Mouse (Mus musculus): ENCODE data around the gene Rbm38. TPM values are rescaled to one million over a fixed set of nuclear protein-coding genes. Genes with fewer than 3 reads are reported as not detected.

The Rbm38 gene
- total RNA-seq, 2 experiments from 2014 or later, result 3.4 to 3.9 TPM

DNA sequence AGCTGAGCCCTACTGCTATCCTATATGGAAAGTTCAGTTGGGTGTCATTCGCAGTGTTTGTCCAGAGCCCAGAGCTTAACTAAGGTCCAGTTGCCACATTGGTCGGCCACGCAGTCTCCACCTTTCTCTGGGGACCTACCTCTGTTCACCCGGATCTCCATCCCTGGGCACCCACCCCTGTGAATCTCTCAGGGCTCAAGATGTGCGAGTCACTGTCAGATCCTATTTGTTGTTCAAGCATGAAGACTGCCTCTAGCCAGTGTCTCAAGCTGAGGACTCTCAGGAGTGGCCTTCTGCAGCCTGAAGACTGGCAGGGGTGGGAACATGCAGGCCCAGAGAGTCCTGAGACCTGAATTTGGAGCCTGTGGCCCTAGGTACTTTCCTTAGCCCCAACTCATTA lies 15.8 kb downstream of the Rbm38 start:
- no peak for DNase-seq (ENCODE audit: low spot score in 2 of 2)

DNA sequence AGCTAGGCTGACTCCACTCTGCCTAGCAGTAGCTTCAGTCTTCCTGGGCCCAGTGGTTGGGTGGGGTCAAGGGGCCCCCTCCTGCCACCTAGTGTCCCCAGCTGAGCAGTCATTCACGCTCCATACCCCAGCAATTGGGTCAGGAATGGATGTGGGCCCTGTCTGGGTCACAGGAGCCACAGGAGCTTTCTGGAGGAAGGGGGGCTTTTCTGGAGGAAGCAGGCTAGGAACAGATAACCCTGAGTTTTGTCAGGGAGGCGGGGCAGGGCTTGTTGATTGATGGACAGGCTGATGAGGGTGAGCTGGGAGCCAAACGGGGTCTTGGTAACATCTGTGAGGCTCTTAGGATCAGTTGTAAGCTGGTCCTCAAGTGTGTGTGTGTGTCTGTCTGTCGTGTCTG lies 16.3 kb downstream of the Rbm38 start:
- no peak for DNase-seq (ENCODE audit: low spot score in 2 of 2)

DNA sequence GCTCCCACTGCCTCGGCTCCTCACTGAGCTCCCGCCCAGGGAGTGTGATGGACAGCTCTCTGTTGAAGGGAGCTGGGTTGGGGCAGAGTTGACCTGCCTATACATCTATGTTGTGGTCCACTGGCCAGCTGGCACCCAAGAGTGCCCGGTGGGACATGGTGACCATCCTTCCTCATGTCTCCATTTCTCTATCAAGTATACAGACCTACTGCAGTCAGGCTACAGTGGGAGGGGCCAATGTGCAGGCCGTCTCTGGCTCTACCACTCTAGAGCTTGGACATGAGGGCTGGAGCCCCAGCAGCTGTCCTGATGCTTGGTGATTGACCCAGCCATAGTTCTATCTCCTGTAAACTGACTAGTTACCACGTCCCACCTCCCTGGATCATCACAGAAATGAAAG lies 17.0 kb downstream of the Rbm38 start:
- DNase-seq (ENCODE audit: low spot score in 2 of 2), result no peak

DNA sequence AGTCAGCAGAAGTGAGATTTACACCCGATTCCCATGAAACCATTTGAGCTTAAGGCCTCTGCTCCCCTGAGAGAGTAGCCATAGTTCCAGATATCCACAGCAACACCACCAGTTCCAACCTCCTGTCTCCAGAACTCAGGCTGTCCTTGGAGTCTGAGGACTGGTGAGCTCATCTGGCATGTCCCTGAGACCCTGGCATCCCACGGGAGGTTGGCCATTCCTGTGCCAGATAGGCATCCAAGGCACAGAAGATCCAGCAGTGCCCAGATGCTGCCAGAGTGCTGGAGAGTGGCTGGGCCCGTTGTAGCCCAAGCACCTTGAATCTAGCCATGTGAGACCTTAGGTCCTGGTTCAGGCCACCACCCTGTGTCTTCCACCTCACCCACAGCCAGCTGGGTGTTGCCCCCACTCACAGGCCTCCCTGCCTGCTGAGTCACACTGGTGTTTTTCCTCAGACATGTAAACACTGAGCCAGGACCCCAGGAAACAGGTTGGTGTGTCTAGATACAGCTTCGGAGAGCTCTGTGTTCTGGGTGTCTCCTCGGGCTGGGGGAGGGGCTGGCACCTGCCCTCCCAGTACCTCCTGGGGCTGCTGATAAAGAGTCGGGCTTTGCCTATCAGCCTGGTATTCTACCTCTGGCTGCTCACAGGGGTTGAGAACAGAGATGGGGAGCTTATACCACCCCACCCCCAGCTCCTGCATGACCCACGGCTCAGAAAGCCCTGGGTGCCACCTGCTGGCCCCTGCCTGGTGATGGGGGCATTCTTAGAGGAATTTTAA lies 17.7 kb downstream of the Rbm38 start:
- no peak for DNase-seq (ENCODE audit: low spot score in 2 of 2)

DNA sequence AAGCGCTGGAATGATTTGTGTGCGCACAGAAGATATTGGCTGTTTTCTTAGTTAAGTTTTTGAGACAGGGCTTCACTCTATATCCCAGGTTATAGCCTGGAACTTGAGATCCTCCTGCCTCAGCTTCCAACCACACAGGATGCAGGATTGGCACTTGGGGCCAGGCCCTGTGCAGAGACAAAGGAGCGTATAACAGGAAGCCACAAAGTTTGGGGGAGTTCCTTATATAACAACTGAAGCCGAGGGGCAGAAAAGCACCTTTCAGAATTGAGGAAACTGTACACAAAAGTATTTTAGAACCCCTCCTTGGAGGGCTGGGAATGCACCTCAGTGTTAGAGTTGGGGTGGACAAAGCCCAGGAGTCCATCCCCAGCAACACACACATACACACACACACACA lies 18.7 kb downstream of the Rbm38 start:
- DNase-seq (ENCODE audit: low spot score in 2 of 2), result no peak

DNA sequence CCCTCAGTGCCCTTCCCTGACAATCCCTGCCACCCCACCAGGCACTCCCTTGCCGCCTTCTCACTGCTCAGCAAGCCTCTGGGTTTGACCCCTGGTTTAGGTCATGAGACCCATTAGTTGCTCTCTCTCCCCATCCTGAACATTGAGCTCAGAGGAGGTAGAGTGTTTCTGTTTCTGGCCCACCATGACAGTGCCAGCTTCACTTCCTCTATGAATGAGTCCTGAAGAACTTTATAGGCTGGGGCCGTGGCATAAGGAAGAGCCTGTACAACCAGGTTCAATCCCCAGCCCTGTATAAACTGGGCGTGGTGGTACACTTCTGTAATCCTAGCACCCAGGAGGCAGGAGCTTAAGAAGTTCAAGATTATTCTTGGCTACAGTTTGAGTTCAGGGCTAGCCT lies 20.5 kb downstream of the Rbm38 start:
- no peak for DNase-seq (ENCODE audit: low spot score in 2 of 2)

DNA sequence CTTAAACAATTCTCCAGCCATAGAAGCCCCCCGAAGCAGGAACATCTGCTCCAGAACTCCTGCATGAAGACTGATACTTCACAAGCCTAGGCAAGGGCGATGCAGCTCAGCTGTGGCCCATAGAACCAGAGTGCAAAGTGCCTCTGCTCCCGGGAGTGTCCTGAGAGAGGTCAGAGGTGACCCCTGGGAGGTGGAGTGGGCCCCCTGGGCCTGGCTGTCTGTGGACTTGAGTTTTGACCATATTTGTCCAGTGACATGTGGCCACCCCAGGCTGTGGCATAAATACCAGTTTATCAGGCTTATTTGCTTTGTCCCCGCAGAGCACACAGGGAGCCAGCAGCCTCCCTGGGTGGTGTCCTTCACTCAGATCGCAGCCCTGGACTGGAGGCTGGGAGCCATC lies 20.9 kb downstream of the Rbm38 start:
- DNase-seq (ENCODE audit: low spot score in 2 of 2), result no peak

DNA sequence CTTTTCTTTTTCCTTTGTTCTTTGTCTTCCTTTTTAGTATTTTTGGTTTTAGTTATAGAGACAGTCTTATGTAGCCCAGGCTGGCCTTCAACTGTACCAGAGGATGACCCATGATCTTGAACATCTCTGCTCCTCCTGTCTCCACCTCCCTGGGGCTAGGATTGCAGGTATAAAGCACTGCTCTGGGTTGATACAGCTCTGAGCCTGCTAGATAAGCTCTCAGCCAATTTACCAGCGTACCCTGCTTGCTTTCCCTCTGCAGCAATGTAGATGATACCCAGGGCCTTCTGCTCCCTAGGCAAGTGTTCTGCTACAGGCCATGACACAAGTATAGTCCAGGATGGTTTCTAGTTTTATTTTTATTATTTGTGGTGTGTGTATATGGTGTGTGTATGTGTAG lies 21.6 kb downstream of the Rbm38 start:
- no peak for DNase-seq (ENCODE audit: low spot score in 2 of 2)

DNA sequence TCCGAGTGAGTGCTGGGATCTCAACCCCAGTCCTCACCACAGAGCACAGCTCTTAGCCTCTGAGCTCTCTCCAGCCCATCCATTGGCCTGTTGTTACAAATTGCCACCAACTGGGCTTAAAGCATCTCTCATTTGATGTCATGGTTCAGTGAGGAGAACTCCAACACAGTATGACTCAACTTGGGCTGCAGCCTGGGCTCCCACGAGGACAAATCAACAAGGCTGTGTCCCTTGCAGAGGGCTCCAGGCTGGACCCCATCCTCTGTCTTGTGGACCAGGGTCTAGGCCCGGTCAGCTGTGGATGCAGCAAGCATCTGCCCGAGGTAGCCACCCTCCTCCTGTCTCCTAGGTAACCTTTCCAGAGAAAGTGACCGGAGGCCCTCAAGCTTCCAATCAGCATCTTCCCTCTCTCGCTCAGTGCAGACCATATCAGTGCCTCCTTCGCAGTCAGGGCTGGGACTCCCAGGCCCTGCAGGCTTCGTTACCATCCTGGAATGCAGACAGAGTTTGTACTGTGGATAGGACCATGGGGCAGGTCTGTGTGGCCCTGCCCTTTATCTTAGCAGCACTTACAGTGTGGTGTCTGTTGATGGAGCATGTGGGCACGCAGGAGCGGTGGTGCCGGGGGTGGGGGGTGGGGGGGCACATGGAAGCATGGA lies 22.3 kb downstream of the Rbm38 start:
- no peak for DNase-seq (ENCODE audit: low spot score in 2 of 2)

DNA sequence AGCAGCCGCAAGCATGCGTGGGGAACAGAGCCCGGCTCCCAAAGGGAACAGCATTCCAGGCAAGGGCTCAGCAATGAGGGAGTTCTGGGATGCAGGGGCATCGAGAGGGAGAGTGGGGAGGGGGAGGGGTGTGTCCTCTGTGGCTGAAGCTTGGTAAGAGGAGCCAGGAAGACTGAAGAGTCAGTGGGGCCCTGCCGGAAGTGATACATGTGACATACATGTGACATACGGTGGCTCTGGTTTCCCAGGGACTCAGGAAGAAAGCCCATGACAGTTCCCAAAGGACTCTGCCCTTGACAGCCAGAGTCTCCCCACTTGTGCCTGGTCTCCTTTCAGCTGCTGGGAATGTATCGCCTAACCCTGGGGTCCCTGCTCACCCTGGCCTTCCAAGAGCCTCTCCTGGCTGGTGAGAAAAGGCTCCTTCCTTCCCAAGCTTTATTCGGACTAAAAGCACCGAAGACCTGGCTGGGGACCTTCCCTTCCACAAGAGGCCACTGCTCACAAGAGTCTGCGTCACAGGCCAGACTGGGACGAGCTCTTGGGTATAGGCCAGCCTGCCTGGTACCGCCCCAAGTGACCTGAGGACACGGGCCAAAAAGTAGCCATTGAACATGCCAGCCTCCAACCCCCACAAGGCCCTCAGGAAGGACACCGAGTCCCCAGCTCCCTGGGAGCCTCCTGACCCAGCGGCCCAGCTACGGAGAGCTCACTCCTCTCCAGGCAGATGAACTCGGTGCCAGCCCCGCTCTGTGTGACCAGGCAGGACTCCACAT lies 24.1 kb downstream of the Rbm38 start:
- no peak for DNase-seq (ENCODE audit: low spot score in 2 of 2)

DNA sequence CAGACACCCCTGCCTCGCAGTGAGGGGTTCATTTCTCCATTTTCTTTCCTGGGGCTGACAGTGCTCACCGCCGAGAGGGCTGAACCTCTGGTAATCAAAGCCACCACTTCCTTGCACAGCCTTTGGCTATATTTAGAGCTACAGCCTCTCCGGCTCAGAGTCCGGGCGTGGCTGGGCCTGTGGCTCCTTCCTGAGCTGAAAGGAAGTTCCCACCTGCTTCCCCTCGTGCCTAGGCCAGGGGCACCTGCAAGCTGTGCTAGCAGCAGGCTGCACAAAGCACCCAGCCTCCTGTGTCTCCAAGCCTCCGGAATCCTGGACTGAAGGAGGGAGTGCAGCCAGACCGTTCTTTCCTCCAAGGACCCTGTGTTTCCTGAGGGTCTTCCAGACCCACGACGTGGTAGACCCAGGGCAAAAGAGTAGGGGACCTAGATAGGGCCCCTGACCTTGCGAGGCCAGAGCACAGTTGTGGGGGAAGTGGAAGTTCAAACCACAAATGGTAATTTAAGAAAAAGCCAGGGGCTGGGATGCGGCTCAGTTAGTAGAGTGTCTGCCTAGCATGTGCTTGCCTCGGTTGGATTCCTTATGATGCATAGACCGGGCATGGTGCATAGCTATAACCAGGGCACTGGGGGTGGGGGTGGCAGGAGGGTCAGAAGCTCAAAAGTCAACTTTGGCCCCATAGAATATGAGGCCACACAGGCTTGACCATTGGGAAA lies 26.4 kb downstream of the Rbm38 start:
- DNase-seq (ENCODE audit: low spot score in 2 of 2), result no peak

DNA sequence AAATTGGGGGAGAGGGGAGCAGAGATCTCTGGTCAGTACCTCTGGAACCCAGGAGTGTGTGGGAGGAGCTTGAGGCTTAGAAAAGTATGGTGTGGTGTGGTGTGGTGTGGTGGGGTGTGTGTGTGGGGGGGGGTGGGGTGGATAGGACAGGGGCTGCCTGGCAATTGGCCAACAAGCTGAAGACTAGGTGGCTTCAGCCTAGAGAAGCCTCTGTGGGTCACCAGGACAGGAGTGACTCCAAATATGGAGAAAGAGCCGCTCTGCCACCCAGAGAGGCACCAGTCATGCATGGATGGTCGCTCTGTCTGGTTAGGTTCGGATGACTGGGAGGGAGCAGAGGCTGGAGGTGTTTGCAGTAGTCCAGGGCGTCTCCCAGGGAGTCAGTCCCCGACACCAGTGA lies 27.2 kb downstream of the Rbm38 start:
- DNase-seq (ENCODE audit: low spot score in 2 of 2), result no peak

DNA sequence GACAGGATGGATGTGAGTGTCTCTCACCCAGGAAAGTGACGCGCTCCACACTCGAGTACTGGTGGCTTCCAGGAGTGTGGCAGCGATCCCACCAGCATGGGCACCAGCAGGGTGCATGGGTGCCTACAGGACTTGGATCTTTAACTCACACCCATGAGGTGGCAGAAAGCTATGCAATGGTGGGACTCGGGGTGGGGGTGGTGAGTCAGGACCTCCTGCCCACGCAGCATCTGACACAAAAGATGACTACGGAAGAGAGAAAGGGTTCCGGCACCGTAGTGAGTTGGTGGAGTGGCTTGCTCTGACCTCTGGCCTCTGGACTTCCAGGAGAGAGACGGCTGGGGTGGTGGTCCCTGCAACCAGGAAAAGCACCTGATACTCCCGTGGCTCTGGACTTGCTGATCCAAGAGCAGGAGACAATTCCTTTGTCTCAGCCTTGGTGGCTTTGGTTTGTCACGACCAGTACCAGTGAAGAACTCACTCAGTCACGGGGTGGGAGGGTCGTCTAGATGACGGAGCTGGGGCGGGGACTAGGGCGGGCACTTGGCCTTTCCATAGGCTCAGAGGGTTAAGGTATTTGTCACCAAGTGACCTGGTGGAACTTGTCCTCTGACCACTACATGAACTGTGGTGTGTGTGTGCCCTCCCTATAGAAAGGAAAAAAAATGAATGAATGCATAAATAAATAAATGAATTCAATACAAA lies 27.9 kb downstream of the Rbm38 start:
- DNase-seq (ENCODE audit: low spot score in 2 of 2), result no peak

DNA sequence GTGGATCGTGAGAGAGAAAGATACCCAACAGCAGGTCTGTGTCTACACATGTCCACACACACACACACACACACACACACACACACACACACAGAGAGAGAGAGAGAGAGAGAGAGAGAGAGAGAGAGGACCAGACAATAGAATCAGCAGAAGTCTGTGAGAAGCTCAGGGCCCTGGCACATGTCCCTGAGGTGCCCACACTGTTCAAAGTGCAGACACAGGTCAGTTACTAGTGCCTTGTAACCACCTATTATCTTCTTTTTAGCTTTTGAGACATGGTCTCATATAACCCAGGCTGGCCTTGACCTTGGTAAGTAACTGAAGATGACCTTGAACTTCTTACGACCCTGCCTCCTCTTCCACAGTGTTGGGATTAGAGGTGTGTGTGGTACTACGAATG lies 28.9 kb downstream of the Rbm38 start:
- DNase-seq (ENCODE audit: low spot score in 2 of 2), result no peak

DNA sequence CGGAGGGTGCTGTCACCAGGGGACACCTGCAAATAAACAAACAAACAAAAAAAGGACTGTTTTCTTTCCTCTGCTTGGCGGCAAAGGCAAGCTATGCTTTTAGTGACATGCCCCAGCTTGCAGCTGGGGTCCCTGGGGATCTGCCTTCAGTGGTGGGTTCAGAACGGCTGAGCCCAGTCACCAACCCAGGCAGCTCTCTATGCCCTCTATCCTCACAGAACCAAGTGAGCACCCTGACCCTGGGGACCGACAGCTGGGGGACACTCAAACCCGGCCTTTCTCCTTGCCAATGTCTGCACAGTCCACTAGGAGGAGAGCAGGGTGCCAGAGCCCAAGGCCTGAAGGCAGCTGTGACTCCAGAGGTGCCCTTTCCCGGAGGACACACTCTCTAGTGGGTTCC lies 29.5 kb downstream of the Rbm38 start:
- no peak for DNase-seq (ENCODE audit: low spot score in 2 of 2)

DNA sequence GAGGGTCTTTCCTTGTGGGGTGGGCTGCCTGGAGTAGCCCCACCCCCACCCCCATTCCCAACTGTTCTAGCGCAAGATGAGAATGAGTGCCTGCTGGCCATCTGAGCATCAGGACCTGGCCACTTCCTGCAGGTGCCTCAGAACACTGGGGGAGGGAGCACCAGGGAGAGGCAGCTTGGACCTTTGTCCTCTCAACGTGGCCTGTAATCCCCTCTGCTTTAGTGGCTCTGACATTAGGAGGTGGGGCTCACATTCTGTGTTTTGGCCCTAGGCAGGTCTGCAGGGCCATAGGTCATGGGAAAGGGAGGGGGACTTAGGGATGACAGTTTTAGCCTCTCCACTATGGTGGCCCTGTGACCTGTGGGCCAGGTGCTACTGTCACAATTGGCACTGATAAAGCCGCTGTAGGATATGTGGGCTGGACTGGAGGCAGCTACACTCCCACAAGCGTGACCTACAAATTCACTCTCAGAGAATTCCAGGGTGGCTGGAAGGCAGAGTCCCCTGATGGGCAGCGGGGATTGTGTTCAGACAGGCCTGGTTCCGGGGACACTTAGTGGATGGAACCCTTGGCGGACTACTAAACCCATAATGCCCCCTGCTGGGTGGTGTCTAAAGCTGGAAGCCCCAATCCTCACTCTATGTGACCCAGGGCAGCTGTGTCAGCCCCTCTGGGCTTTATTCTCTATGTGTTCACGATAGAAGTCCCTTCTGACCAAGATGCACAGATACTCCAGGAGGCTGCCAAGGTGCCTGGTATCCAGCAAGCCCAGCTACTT lies 30.5 kb downstream of the Rbm38 start:
- no peak for DNase-seq (ENCODE audit: low spot score in 2 of 2)

DNA sequence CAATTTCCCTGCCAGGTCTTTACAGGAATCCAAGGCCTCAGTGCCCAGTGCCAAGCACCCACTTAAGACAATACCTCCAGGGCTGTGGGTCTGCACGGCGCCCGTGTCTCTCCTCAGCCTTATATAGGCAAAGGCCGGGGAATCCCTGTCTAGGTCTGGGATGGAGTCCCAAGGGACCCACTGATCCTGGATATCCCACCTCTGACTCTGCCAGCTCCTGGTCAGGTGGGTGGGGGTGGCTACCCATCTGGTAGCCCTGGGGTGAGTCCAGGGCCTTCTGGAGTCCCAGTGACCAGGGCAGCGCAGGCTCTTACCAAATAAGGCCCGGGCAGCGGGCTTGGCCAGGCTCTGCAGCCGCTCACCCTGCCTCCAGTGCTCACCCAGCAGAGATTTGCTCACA lies 32.6 kb downstream of the Rbm38 start:
- DNase-seq (ENCODE audit: low spot score in 2 of 2), result no peak

DNA sequence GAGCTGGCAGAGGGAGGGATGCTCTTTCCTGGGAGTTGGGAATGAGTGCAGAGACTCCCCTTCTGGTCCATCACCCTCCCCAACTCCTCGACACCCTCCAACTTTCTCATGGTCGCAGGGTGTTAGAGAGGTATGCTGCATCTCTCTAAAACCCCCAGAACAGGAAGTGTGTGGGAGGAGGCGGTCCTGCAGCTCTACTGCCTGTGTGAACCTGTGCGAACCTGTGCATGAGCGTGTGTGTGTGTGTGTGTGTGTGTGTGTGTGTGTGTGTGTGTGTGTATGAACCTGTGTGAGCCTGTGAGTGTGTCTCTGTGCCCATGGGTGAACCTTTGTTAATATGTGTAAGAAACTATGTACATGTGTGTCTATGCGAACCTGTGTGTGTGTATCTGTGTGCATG lies 33.5 kb downstream of the Rbm38 start:
- no peak for DNase-seq (ENCODE audit: low spot score in 2 of 2)

DNA sequence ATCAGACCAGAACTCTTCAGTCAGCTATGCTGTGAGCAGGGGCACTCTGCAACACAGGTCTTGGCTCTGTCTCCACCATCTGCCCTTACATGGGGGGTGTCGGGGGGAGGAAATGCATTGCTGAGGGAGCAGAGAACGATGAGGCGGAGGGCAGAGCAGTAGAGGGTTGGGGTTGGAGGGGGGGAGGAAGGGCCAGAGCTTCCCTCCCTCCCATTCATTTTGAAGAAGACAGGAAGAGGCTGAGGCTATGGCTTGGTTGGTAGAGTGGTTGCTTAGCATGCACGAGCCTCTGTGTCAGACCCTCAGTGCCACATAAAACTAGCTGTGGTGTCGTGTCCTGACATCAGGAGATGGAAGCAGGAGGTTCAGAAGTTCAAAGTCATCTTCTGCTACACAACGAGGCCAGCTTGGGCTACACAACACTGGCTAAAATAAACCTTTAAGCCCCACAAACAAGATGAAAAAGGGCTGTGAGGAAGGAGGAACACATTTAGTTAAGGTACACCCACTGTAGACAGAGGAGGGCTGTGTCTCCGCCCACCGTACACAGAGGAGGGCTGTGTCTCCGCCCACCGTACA lies 36.1 kb downstream of the Rbm38 start:
- DNase-seq (ENCODE audit: low spot score in 2 of 2), result no peak

DNA sequence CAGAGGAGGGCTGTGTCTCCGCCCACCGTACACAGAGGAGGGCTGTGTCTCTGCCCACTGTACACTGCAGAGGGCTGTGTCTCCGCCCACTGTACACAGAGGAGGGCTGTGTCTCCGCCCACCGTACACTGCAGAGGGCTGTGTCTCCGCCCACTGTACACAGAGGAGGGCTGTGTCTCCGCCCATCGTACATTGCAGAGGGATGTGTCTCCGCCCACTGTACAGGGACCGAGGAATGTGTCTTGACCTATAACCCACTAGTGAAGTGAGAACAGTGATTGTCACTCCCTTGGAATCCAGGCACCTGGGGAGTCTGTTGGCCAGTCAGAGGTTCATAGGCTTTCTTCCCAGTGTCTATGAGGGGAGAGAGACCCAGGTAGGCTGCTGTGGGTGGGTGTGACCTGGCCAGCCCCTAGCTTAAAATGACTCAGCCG lies 36.6 kb downstream of the Rbm38 start:
- DNase-seq (ENCODE audit: low spot score in 2 of 2), result no peak
